Mouse (Mus musculus) testis, adult 2 months (tissue): Measurements from ENCODE around the gene Slc5a10.

ENCODE experiments used
- CTCF ChIP-seq: fragments of 200-500 bp; IDR thresholded peaks from 2 replicates; pipeline ENCODE4 v1.5.1; 2012; ENCODE audit warnings: low read depth, mild to moderate bottlenecking, inconsistent platforms, low read length, moderate library complexity; ENCODE audit not compliant: control insufficient read depth, insufficient read depth, insufficient replicate concordance
- POLR2A ChIP-seq: fragments of 200-500 bp; IDR thresholded peaks from 2 replicates; pipeline ENCODE4 v1.6.1; 2012; ENCODE audit warnings: low read depth, mild to moderate bottlenecking, inconsistent platforms, low read length, moderate library complexity; ENCODE audit not compliant: control insufficient read depth

GRCm38 (mm10) chr11:61743768-61744167, 23.1 kb upstream of the Slc5a10 start:
- no peak for TF ChIP-seq CTCF
- TF ChIP-seq POLR2A = no peak
